Mouse (Mus musculus): ENCODE results near the gene Ccdc137. TPM values are rescaled to one million over a fixed set of nuclear protein-coding genes. Genes with fewer than 3 reads are reported as not detected.
"Not testable (repeated sequence)": the region's sequence is repeated elsewhere in the genome, so short reads cannot be mapped to it uniquely, and the experiment has no call there.

Gene Ccdc137
- 10 to 100 TPM; 24.7 to 37.0 (median 27.4) TPM for total RNA-seq (2022)

- DNase-seq (ENCODE audit: low spot score in 2 of 2), result peak; percentile 57 to 74
Measured at GRCm38 (mm10) chr11:120457772-120458751, at the start of gene Ccdc137, which contains the start of gene Oxld1. Gene Ccdc137 (plus strand): TSS chr11:120458115. Gene Oxld1 (minus strand): TSS chr11:120458068.

GRCm38 (mm10) chr11:120413621-120414020, 44.3 kb upstream of the Ccdc137 start:
- DNase-seq (ENCODE audit: low spot score in 2 of 2), result not testable (repeated sequence)

DNA sequence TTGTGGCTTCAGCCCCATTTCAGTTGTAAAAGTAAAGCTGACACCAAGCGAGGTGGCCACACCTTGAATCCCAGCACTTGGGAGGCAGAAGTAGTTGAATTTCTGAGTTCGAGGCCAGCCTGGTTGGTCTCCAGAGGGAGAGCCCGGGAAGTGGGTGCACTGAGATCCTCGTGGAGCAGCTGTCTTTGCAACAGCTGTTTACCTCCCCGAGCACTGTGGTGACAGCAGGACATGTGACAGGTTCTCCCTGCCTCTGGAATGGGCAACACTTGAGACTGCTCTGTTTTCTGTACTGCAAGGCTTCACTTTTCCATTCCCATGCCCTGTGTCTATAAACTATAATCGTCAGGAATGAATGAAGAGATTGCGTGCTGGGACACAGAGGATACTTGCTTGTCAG, 40.1 kb upstream of the Ccdc137 start:
- DNase-seq (ENCODE audit: low spot score in 2 of 2), result no peak

DNA sequence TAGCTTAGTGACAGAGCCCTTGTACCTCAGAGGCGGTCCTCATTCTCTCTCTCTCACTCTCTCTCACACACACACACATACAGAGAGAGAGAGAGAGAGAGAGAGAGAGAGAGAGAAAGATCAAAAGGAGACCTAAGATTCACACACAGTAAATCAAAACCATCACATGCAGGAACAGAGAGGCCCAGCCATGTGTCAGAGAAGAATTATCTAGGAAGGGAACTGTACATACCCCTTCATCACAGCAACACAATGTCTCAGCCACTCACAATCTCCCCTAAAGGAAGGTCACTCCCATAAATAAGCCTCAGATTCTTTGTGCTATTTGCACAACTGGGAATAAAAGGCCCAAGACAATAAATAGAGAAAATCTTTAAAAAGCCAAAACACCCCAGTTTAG, 39.3 kb upstream of the Ccdc137 start:
- DNase-seq (ENCODE audit: low spot score in 2 of 2), result no peak

- no peak for DNase-seq (ENCODE audit: low spot score in 2 of 2)
Measured at GRCm38 (mm10) chr11:120422651-120423568, 35.0 kb upstream of the Ccdc137 start.

DNA sequence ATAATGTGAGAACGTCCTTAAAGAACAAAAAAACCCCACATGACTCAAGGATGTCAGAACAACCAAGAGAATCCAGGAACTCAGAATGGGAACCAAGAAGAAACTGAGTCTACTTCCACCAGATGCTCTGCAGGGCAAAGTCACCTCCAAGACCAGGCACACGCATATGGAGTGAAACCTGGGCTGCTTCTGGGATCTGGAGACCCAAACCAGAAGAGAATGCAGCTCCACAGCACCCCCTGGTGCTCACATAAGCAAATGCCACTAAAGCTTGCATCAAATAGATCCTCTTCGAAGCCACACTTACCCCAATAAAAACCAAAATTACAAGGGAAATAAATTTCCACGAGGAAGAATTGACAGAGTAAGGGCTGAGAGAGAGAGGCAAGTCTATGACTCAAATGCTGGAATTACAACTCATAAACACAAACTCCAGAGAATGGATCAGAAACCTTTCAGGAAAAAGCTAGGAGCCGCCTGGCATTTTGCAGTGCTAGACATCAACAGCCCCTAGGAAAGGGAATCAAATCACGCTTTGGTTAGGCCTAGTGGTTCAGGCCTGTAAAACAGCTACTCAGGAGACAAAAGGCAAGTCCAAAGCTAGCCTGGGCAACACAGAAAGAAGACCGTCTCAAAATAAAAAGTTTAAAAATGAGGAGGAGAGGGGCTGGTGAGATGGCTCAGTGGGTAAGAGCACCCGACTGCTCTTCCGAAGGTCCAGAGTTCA, 34.2 kb upstream of the Ccdc137 start:
- DNase-seq (ENCODE audit: low spot score in 2 of 2), result peak; percentile 19 to 61

GRCm38 (mm10) chr11:120426727-120427126, 31.2 kb upstream of the Ccdc137 start:
- no peak for DNase-seq (ENCODE audit: low spot score in 2 of 2)

DNA sequence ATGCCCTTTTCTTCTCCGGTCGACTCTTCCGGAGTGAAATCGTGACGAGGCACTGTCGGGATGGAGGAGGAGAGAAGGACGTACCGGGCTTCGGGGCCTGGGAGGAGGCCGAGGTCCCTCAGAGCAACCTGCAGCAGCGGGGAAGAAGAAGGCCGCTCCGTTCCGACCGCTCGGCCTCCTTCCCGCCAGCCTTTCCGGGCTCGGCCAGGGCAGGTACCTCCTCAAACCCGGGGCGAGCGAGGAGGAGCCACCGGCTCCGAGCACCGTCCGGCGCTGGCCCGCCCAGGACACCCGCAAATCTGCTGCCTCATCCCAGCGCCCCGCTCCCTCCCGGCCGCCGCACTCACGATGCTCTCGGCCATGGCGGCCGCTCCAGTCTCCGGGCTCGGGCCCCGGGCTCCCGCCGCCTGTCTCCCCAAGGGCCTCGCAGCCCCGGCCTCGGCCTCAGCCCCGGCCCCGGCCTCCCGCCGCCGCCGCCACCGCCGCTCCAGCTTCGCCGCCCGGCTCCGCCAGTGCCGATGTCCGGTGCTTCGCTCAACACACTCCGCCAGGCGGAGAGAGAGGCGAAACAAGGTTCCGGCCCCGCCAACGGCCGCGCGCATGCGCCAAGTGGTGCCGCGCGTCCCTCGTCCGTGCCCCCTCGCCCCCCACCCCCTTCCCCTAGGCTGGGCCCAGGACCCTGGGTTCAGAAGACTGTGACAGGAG, 20.6 kb upstream of the Ccdc137 start, which contains the start of gene Nploc4:
Gene Nploc4, minus strand, starts transcription at position 557 of the 705 bp plus-strand sequence.
- DNase-seq (ENCODE audit: low spot score in 2 of 2), result peak; percentile 56 to 79

GRCm38 (mm10) chr11:120437857-120438385, 20.0 kb upstream of the Ccdc137 start:
- DNase-seq (ENCODE audit: low spot score in 2 of 2), result no peak

GRCm38 (mm10) chr11:120442344-120442743, 15.6 kb upstream of the Ccdc137 start, which contains the start of gene Tspan10:
Gene Tspan10 (plus strand): TSS chr11:120442644.
- DNase-seq (ENCODE audit: low spot score in 2 of 2), result no peak

DNA sequence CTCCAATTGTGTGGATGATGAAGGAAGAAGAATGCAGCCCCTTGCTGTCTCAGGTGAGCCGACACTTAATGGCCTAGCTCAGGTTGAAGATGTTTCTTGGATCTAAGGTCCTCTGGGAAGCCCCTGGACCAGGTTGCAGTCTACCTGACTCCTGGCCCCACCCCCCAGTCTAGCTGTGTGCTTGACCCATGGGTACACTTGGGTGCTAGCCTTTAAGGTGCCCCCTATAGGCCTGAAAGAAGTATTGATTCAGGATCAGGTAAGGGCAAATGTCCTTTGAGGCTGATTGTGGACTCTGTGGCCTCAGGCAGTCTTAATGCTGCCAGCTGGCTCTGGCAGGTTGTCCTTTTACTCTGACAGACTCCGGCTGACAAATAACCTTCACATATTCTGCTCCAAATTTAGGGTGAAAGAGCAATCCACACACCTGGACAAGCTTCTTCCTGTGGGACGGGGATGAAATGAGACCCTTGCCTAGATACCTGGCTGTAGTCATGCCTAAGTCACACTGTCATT, 15.1 kb upstream of the Ccdc137 start:
- no peak for DNase-seq (ENCODE audit: low spot score in 2 of 2)

DNA sequence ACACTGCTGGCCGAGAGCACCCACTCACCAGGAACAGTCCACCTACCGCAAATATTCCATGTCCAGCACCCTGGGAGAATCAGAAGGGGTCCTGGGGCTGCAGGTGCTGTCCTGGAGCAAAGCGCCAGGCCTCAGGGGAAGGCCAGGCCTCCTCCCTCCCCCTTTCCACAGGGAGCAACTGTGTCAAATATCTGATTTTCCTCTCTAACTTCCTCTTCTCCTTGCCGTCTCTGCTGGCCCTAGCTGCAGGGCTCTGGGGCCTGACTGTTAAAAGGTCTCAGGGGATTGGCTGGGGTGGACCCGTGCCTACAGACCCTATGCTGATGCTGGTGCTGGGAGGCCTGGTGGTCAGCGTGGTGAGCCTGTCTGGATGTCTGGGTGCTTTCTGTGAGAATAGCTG, 13.8 kb upstream of the Ccdc137 start:
- no peak for DNase-seq (ENCODE audit: low spot score in 2 of 2)

DNA sequence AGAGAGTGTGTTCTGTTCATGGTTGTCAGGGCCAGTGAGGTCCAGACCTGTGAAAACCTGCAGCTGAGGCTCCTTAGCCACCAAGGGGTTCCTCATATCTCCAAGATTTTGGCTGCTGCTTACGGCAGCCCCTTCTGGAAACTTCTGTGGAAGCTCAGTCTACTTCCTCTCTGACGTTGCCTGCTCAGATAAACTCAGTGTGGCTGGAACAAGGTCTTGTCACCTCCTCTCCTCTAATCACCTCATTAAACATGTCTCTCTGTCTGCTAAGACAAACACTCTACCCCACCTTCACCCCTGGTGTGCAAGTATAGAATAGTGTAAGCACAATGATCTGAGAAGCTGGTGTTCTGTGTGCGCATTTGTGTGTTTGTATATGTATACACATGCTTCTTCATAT, 12.4 kb upstream of the Ccdc137 start:
- DNase-seq (ENCODE audit: low spot score in 2 of 2), result no peak

DNA sequence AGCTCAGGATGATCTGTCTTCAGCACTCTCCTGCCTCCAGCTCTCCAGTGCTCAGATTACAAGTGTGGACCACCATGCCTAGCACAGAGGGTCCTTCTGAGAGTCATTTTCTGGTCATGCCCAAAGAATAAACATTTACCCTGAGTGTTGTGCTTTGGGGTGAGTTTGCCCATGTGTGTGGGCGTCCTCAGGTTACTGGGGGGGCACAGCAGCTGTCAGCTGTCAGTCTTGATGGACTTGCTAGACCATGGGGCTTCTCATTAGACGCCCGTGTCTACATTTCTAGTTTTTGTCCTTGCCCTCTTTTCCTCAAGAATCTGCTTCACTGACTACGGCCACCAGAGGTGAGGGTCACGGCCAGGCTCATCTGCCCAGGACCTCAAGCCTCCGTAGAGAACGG, 10.7 kb upstream of the Ccdc137 start:
- no peak for DNase-seq (ENCODE audit: low spot score in 2 of 2)

DNA sequence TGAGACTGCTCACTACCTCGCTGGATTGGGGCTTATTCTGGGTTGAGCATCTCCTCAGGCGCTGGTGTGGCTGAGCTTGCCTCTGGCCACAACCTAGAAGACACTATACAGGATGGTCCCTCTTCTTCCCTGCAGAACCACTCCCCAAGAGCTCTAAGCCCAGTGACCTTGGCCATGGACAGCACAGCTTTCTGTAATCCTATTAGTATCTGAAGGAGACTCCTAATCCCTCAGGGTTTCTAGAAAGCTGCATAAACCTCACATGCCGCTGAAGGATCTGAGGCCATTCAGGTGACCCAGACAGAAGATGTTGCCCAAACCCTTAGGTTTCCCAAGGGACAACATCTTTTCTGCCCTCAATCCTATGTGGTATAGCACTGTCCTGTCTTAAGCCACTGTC, 5.7 kb upstream of the Ccdc137 start:
- no peak for DNase-seq (ENCODE audit: low spot score in 2 of 2)

GRCm38 (mm10) chr11:120453306-120453705, 4.6 kb upstream of the Ccdc137 start, which contains the start of gene Pde6g:
Gene Pde6g (minus strand): TSS chr11:120453500.
- no peak for DNase-seq (ENCODE audit: low spot score in 2 of 2)

- no peak for DNase-seq (ENCODE audit: low spot score in 2 of 2)
Measured at GRCm38 (mm10) chr11:120454965-120455364, 3.0 kb upstream of the Ccdc137 start.

DNA sequence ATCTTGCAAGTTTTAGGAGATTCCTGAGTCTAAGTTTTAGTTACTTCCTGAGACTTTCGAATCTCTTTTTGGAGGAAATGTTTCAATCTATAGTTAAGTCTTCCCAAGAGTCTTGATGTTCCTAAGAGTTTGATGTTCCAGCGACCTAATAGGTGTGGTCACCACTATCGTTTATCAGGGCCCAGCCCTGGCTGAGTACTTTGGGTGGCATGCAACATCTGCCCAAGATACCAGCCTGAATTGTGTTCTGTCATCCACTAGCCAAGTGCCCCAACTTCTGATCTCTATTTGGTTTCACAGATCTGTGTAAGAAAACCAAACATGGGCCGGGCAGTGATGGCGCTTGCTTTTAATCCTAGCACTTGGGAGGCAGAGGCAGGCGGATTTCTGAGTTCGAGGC, 2.5 kb upstream of the Ccdc137 start:
- no peak for DNase-seq (ENCODE audit: low spot score in 2 of 2)

DNA sequence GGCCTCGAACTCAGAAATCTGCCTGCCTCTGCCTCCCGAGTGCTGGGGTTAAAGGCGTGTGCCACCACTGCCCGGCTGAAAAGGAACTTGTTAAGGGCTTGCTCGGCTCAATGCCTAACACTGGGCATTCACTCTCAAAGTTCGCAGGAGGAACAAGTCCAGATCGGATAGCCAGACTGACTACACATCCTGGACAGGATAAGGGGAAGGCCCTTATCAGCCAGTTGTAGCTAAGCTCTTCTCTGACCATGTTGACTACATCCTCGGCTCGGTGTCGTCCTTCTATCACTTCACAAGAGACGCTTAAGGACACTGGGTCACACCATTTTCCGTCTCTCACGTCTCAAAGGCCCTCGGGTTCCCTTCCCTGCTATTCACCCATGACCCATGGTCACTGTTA, 545 bp upstream of the Ccdc137 start:
- DNase-seq (ENCODE audit: low spot score in 2 of 2), result no peak

Measured in layer of hippocampus, adult 8-10 months (tissue).